Mouse (Mus musculus): Measurements from ENCODE around the gene Atxn1.

DNA sequence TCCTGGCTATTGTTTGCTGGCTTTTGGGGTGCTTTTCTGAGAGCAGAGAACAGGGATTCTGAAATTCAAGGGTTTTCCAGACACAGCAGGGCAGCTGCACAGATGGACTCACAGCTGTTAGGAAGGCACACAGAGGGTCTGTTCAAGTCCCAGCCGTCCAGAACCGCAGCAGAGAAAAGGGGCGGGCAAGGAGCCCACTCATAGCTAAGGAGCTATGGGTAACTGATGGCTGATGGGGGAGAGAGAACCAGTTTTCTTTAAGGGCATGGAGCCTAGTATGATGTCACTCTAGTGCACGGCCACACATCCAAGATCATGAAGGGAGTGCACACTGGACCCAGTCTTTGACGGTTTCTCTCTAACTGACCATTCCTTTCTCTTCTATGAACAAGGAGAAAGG is 200.5 kb downstream of the Atxn1 start:
- TF ChIP-seq CTCF (IDR thresholded peaks at IDR 0.05; ENCODE audit: extremely low read depth, insufficient read length, insufficient replicate concordance, low read depth, low read length) (no peak), POLR2A (IDR thresholded peaks at IDR 0.05; ENCODE audit: low read depth, low read length) (no peak)
